Mouse (Mus musculus): ENCODE measurements around the gene Gns. TPM values are rescaled to one million over a fixed set of nuclear protein-coding genes. Genes with fewer than 3 reads are reported as not detected.
A peak's percentile ranks its signal among the peaks of the same experiment; 100 is the strongest.

The Gns gene
- total and polyA plus RNA-seq, 2 experiments from 2014 or later: 39.5 to 87.5 TPM

GRCm38 (mm10) chr10:121364306-121364705 is 584 bp upstream of the Gns start:
- H3K9ac ChIP-seq (replicated peaks; ENCODE audit: low read length): peak overlapping the region; percentile 84; the same call in 1 of the 2 replicates
- H3K27ac ChIP-seq: peak overlapping the region; percentile 77; the same call in 1 of the 2 replicates
- ATAC-seq: no peak

GRCm38 (mm10) chr10:121365781-121366272 is 937 bp downstream of the Gns start:
- Histone ChIP-seq H3K4me3 (ENCODE audit: low read length) (peak overlapping the region; percentile 91), H3K4me1 (ENCODE audit: insufficient read depth, low read length) (peaks cover 9% of the 10 kb centered on the region; the same call in 1 of the 2 replicates), H3K9me3 (ENCODE audit: low read length) (no peaks in the 10 kb centered on the region), H3K27ac (peak overlapping the region; percentile 77; the same call in 1 of the 2 replicates), H3K36me3 (ENCODE audit: insufficient read depth, low read length) (peaks cover 6% of the 10 kb centered on the region; the same call in 1 of the 2 replicates), H3K4me2 (ENCODE audit: low read depth, low read length) (peak overlapping the region; percentile 86), H3K9ac (replicated peaks; ENCODE audit: low read length) (peak overlapping the region; percentile 84), H3K27me3 (ENCODE audit: insufficient read depth, low read length) (no peaks in the 10 kb centered on the region)
- no peak for TF ChIP-seq CTCF (IDR thresholded peaks at IDR 0.05; ENCODE audit: low read depth)
- DNase-seq (ENCODE audit: low spot score) (peak; percentile 9), ATAC-seq (no peak)
- 13% methylated on average over 9 of the region's 9 CpGs for WGBS

More at GRCm38 (mm10) chr10:121364306-121364705, 584 bp upstream of the Gns start:
- DNase-seq (ENCODE audit: low spot score): no peak
- H3K4me1 ChIP-seq (ENCODE audit: insufficient read depth, low read length): peaks cover 9% of the 10 kb centered on the region; the same call in 1 of the 2 replicates
- 24% methylated on average over 15 of the region's 15 CpGs for WGBS
- peak overlapping the region; percentile 86 for H3K4me2 ChIP-seq (ENCODE audit: low read depth, low read length)
- TF ChIP-seq CTCF (IDR thresholded peaks at IDR 0.05; ENCODE audit: low read depth): no peak
- H3K36me3 ChIP-seq (ENCODE audit: insufficient read depth, low read length): no peaks in the 10 kb centered on the region
- H3K27me3 ChIP-seq (ENCODE audit: insufficient read depth, low read length): no peaks in the 10 kb centered on the region
- H3K4me3 ChIP-seq (ENCODE audit: low read length): peak overlapping the region; percentile 91
- H3K9me3 ChIP-seq (ENCODE audit: low read length): no peaks in the 10 kb centered on the region

GRCm38 (mm10) chr10:121367271-121367670 is 2.4 kb downstream of the Gns start:
- no peak for DNase-seq (ENCODE audit: low spot score)
- WGBS: 78% methylated on average over 13 of the region's 13 CpGs
- H3K4me1 ChIP-seq (ENCODE audit: insufficient read depth, low read length): peaks cover 9% of the 10 kb centered on the region; the same call in 1 of the 2 replicates
- no peak overlapping the region for H3K9ac ChIP-seq (replicated peaks; ENCODE audit: low read length)
- TF ChIP-seq CTCF (IDR thresholded peaks at IDR 0.05; ENCODE audit: low read depth): no peak
- H3K36me3 ChIP-seq (ENCODE audit: insufficient read depth, low read length): peaks cover 12% of the 10 kb centered on the region; the same call in 1 of the 2 replicates
- H3K4me2 ChIP-seq (ENCODE audit: low read depth, low read length): no peak overlapping the region
- no peaks in the 10 kb centered on the region for H3K27me3 ChIP-seq (ENCODE audit: insufficient read depth, low read length)
- no peak overlapping the region for H3K4me3 ChIP-seq (ENCODE audit: low read length)
- no peak overlapping the region for H3K27ac ChIP-seq
- no peak for ATAC-seq
- no peaks in the 10 kb centered on the region for H3K9me3 ChIP-seq (ENCODE audit: low read length)

GRCm38 (mm10) chr10:121367780-121368179 is 2.9 kb downstream of the Gns start:
- Histone ChIP-seq H3K27me3 (ENCODE audit: insufficient read depth, low read length) (no peaks in the 10 kb centered on the region), H3K4me2 (ENCODE audit: low read depth, low read length) (no peak overlapping the region), H3K9me3 (ENCODE audit: low read length) (no peaks in the 10 kb centered on the region), H3K9ac (replicated peaks; ENCODE audit: low read length) (no peak overlapping the region), H3K4me1 (ENCODE audit: insufficient read depth, low read length) (peaks cover 9% of the 10 kb centered on the region; the same call in 1 of the 2 replicates), H3K4me3 (ENCODE audit: low read length) (no peak overlapping the region), H3K27ac (no peak overlapping the region), H3K36me3 (ENCODE audit: insufficient read depth, low read length) (peaks cover 12% of the 10 kb centered on the region; the same call in 1 of the 2 replicates)
- 82% methylated on average over 9 of the region's 9 CpGs for WGBS
- DNase-seq (ENCODE audit: low spot score) (no peak), ATAC-seq (no peak)
- no peak for TF ChIP-seq CTCF (IDR thresholded peaks at IDR 0.05; ENCODE audit: low read depth)

GRCm38 (mm10) chr10:121368783-121369465 is 4.0 kb downstream of the Gns start:
- H3K27me3 ChIP-seq (ENCODE audit: insufficient read depth, low read length): no peaks in the 10 kb centered on the region
- DNase-seq (ENCODE audit: low spot score) (no peak), ATAC-seq (no peak)
- peaks cover 15% of the 10 kb centered on the region; the same call in 1 of the 2 replicates for H3K36me3 ChIP-seq (ENCODE audit: insufficient read depth, low read length)
- no peak for TF ChIP-seq CTCF (IDR thresholded peaks at IDR 0.05; ENCODE audit: low read depth)
- H3K9ac ChIP-seq (replicated peaks; ENCODE audit: low read length): no peak overlapping the region
- peaks cover 9% of the 10 kb centered on the region; the same call in 1 of the 2 replicates for H3K4me1 ChIP-seq (ENCODE audit: insufficient read depth, low read length)
- no peak overlapping the region for H3K4me3 ChIP-seq (ENCODE audit: low read length)
- H3K4me2 ChIP-seq (ENCODE audit: low read depth, low read length): no peak overlapping the region
- H3K27ac ChIP-seq: no peak overlapping the region
- WGBS: 81% methylated on average over 18 of the region's 18 CpGs
- H3K9me3 ChIP-seq (ENCODE audit: low read length): no peaks in the 10 kb centered on the region

- WGBS: 92% methylated on average over 6 of the region's 6 CpGs
- TF ChIP-seq CTCF (IDR thresholded peaks at IDR 0.05; ENCODE audit: low read depth): peak; percentile 34; the same call in 1 of the 2 replicates
- H3K9ac ChIP-seq (replicated peaks; ENCODE audit: low read length): no peak overlapping the region
- no peaks in the 10 kb centered on the region for H3K27me3 ChIP-seq (ENCODE audit: insufficient read depth, low read length)
- peaks cover 26% of the 10 kb centered on the region; the same call in 1 of the 2 replicates for H3K36me3 ChIP-seq (ENCODE audit: insufficient read depth, low read length)
- H3K9me3 ChIP-seq (ENCODE audit: low read length): no peaks in the 10 kb centered on the region
- ATAC-seq (no peak), DNase-seq (ENCODE audit: low spot score) (peak; percentile 21)
- H3K4me2 ChIP-seq (ENCODE audit: low read depth, low read length): no peak overlapping the region
- H3K4me1 ChIP-seq (ENCODE audit: insufficient read depth, low read length): peaks cover 6% of the 10 kb centered on the region; the same call in 1 of the 2 replicates
- no peak overlapping the region for H3K4me3 ChIP-seq (ENCODE audit: low read length)
- H3K27ac ChIP-seq: no peak overlapping the region
Observed at GRCm38 (mm10) chr10:121370777-121371176, 5.9 kb downstream of the Gns start.

All from hindbrain, postnatal 0 days (tissue).